Mouse (Mus musculus) embryonic fibroblast, embryonic 13.5 days (primary cell): ENCODE measurements around the gene Mcts1.

ENCODE experiments used
- CTCF ChIP-seq: IDR thresholded peaks from 2 replicates; pipeline ENCODE4 v1.5.1; 2011; ENCODE audit warnings: mild to moderate bottlenecking, control low read depth, low read length, moderate library complexity, borderline replicate concordance; ENCODE audit not compliant: insufficient read depth
- POLR2A ChIP-seq: IDR thresholded peaks from 2 replicates; pipeline ENCODE4 v1.6.1; 2011; ENCODE audit warnings: low read depth, mild to moderate bottlenecking, control low read depth, low read length, moderate library complexity

DNA sequence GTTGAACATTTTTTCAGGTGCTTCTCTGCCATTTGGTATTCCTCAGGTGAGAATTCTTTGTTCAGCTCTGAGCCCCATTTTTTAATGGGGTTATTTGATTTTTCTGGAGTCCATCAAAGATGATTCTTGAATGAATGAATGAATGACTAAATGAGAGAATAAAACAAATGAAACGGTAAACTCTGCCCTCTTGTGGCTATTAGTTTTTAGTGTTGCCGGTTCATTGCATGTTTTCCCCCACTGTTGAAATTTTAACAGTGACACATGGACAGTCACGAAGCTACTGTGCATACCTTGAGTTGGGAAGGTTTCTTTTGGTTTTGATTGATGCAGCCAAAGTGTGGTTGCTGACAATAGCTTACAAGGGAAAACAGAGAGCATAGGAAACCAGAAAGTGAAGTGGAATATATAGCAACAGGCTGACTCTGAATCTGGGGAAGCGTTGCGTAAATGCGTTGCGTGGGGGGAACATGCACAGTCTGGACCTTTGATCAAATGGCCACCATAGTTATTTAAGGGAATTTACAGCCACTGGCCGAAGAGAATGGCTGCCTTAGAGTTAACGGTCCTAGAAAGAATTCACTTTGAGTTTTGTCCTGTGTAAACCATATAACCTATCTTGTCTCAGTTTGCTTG is 50.1 kb downstream of the Mcts1 start:
- TF ChIP-seq CTCF (no peak), POLR2A (no peak)
